Mouse (Mus musculus) B cell, adult 62 days (primary cell): Measurements from ENCODE around the gene Cenph. TPM values are rescaled to one million over a fixed set of nuclear protein-coding genes. Genes with fewer than 3 reads are reported as not detected.

Experiments used
- total RNA-seq: library from RNA; stranded (reverse); gene quantifications from 4 replicates; pipeline ENCODE4 v1.2.4, GENCODE M21; 2023

The Cenph gene
- 0.63 to 2.7 TPM (median 1.5 TPM) in 4 replicates for total RNA-seq

DNA sequence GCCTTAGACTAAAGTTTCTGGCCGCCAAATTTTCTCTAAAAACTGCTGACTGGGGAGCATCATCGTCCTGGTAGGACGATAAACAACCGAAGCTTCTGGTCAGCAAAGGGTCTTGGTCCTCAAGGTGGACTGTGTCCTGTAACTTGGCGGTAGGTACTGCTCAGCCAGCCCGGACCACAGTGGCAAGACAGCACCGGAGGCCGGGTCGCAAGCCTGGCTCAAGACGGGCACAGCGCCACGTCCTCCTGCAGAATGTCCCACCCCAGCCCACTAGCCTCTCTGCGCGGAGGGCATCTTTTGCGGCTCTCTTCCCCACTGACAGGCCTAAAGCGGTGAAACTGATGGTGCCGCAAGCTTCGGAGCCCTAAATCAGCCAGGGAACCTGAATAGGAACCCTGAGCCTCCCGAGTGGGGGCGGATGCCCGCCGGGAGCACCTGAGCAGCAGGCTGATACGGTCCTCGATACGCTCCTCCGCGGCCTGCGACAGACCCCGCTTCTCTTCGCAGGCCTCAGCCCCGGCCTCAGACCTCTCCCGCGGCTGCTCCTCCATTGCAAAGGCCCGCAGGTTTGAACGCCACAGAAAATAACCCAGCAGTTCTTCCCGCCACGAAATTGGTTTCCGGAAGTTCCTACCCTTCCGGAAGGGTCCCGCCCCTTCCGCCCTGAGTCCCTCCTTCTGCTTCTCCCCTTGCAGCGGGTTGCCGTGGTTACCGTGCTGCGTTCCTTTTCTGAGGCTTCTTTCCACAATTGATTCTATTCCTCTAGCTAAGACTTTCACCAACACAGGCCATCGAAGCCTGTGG, at the start of gene Cenph:
Gene Cenph (minus strand): TSS at position 648 of the 804 bp plus-strand sequence.

DNA sequence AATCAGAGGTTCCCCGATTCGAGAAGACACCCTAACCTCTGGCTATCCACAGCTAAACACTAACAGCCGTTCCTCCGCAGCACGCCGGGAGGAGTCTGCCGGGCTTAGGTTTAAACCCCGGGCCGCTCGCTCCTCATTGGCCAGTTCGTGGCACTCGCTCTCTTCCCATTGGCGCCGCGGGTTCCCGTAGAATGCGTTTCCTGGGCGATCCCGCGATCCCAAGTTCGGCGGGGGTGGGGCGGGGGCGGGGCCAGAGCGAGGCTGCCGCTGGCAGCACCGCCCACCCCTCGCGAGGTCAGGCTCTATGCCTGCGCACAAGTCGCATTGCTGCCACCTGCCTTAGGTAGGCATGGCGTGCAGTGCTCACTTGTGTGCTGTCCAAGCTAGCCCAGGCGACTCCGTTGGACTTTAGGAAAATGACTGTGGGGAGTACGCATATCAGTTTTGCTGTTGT, 10.7 kb upstream of the Cenph start, which contains the start of gene Ccnb1:
Gene Ccnb1 (minus strand): TSS at position 157 of the 454 bp plus-strand sequence.

DNA sequence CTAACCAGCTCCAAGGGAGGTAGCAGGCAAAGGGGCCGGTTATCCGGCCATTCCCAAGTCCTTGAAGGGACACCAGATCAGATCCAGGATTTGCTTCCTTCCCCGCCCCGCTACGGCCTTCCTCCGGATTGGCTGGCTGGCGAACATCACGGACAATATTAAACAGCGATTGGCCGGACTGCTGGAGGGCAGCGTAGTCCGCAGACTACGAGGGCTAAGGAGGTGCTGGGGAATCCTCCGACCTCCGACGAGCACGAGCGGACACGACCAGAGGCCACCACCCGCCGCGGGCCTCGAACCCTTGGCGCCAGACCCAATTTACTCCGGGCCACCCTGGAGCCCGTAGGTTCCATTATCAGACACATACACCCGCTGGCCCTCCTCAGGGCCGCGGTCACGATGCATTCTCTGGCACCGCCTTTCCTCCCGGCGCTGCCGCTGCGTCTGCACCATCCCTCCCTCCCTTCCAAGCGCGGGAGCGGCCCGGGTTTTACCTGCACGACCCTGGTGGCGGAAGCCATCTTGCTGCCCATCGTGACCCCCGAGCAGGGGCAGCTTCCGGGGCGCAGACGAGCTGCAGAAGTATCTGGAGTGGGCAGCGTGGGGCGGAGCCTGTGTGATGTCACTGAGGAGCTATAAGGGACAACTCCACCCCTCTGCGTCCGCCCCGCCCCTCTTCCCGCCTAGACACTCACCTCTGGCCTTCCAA, 31.5 kb downstream of the Cenph start, which contains the start of gene Mrps36:
Gene Mrps36 (minus strand): TSS at position 624 of the 709 bp plus-strand sequence.

DNA sequence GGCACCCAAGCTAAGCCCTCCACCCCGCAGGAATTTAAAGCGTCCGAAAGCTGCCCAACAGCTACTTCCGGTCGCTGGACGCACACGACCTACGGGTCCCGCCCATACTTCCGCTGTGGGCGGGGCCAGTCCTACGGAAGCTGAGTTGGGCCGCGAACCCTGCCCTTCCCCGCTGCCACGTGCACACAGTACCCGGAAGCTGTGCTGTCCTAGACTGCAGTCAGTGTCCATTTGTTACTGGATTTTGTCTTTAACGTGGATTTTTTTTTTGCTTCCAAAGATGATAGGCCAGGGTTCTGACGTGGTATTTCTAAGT, 44.9 kb downstream of the Cenph start, which contains the start of gene Cdk7:
Gene Cdk7 (minus strand): TSS at position 79 of the 316 bp plus-strand sequence.

Other genes starting within 250 kb of the Cenph start
- gene Ocln, start 223.2 kb downstream of the Cenph start, total RNA-seq, result 0.24 TPM in 1 of 4 replicates, not detected in the others
- gene Marveld2, start 158.9 kb downstream of the Cenph start, total RNA-seq, result 9.2 to 15.0 TPM (median 10.3 TPM) in 4 replicates
- 77.6 to 114 TPM (median 112 TPM) in 4 replicates for gene Ak6, start 124.9 kb downstream of the Cenph start, total RNA-seq
- gene Rad17, start 124.8 kb downstream of the Cenph start, total RNA-seq, result 30.3 to 33.0 TPM (median 31.0 TPM) in 4 replicates
- 17.9 to 39.0 TPM (median 26.3 TPM) in 4 replicates for gene Taf9, start 124.3 kb downstream of the Cenph start, total RNA-seq
- gene Ccdc125, start 106.2 kb downstream of the Cenph start, total RNA-seq, result 13.0 to 15.8 TPM (median 13.8 TPM) in 4 replicates
- 27.7 to 32.3 TPM (median 31.1 TPM) in 4 replicates for gene Cdk7, start 45.0 kb downstream of the Cenph start, total RNA-seq
- gene Mrps36, start 31.2 kb downstream of the Cenph start, total RNA-seq, result 20.9 to 31.8 TPM (median 27.9 TPM) in 4 replicates
- 1.1 to 6.2 TPM (median 4.3 TPM) in 4 replicates for gene Ccnb1, start 10.7 kb upstream of the Cenph start, total RNA-seq
- gene Slc30a5, start 57.5 kb upstream of the Cenph start, total RNA-seq, result 99.1 to 102 TPM (median 100 TPM) in 4 replicates